Mouse (Mus musculus) 416B (cell line): ENCODE results near the gene Auts2.
"Not testable (repeated sequence)": the region's sequence is repeated elsewhere in the genome, so short reads cannot be mapped to it uniquely, and the experiment has no call there.

ENCODE experiments used
- DNase-seq: peaks from one replicate; pipeline ENCODE4 v3.0.0; 2011; ENCODE audit warnings: low read depth

Auts2 gene

DNA sequence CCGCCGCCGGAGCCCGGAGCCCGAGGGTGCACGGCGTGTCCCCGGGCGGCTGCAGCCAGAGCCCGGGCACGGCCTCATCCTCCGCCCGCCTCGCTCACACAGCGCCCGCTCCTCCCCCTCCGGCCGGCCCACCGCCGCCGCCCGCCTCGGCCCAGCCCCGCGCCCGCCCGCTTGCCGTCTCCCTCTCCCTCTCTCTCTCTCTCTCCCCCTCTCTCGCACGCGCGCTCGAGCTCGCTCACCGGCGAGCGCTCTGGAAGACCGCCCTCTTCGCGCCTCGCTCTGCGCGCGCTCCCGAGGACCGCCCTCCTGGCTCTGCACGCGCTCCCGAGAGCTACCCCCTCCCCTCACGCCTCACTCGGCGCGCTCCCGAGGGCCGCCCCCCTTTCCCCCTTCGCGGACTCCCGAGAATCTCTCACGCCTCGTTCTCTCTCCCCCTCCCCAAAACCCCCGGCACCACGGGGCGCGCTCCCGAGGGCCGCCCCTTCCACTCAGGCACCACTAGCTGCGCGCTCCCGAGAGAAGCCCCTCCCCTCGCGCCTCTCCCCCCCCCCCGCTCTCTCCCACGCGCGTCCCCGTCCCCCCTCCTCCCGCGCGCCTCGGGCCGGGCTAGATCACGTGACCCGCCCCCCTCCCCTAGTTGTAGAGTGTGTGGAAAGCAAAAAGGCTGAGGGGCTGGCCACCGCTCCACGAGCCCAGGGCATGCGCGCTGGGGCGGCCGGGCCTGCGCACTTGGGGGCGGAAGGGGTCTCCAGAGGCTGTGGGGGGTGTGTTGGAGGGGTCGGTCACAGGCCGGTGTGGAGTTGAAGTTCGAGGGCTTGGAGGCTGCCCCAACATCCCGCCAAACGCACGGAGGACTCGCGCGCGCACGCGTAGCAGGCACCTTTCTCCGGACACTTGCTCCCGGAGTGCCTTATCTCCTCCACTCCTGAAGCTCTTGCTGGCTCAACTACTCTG, at the start of gene Auts2:
TSS of gene Auts2 (minus strand) at position 227 of the 954 bp plus-strand sequence.
- DNase-seq: no peak

DNA sequence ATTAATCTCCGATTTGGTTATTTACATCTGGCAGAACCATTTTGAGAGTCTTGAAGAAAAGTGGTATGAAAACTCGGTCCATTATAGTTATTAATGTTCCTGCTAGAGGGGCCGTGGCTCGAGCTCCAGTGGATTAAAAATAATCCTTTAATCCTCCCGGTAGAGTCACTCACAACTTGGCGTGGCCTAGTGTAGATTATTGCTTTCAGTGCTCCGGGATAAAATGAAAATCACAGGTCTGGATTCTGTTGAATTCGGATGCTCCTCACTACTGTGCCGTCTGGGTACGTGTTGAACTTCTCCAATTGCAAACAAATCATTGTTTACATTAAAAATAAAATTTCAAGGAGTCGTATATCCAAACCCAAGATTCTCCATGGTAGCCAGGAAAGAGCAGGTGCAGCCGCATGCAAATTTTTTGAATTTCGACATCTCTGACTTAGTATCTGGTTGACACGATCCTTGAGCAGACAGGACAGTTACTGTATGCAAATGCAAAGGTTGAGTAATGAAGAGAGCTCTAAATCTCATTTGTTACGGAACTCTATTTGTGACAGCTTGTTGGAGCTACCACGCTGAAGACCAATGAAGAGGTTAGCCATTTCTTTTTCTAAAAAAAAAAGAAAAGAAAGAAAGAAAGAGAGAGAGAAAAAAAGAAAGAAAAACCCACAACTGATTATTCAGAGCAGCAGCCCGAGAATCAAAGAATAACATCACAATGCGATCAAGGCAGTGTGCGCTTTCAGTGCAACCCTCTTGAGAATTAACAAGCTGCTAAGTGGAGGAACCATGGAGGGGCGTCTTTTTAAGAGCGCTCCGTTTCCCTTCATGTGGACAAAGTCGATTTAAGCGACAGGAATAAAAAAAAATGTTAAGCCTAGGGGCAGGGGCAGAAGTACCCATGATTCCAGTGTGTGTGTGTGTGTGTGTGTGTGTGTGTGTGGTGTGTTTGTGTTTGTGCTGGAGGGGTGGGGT, 48.9 kb upstream of the Auts2 start:
- DNase-seq: no peak

DNA sequence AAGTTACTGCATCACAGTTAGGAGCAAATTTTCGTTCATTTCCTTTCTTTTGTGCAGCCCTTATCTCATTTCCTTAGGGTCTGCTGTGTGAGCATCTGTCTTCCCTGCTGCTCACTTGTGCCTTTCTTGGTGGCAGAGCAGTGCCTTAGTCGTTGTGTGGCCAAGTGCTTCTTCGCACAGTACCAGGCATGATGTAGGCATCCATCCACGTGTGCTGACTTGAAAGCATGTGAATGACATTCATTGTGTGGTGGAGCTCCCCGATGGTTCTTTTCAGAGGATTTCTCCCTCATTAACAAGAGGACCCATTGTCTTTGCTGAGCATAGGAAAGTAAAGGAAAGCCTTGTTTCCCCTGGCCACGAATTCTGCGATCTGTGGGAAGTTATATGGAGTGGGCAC, 36.6 kb upstream of the Auts2 start:
- no peak for DNase-seq

DNA sequence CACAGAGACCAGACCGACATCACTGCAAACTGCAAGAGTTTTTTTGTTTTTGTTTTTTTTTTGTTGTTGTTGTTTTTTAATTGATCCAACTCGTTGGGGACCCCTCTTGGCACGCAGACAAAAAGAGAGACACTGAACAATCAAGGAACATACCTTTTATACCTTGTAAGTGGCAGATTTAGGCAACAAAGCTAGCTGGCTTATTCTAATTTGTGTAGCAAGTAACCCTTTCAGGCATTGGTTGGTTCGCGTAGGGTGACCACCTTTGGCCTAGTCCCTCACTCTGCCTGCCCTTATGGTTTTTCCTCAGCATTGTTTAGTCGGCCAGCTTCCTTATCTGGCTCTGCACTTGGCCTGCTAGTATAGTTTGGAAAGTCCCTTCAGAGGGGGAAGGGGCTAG, 17.6 kb upstream of the Auts2 start:
- not testable (repeated sequence) for DNase-seq

DNA sequence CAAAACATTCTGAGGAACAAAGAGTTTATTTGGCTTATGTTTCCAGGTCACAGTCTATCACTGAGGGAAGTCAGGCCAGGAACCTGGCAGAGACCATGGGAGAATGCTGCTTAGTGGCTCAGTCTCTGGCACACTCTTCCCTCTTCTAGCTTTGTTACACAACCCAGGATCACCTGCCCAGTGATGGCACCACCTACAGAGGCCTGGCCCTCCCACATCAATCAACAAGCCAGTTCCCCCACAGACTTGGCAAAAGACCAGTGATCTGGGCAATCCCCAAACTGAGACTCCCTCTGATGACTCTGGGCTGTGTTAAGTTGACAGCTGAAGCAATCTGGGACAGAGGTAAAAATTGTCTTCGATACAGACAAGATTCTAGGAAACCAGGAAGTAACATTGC, 2.6 kb upstream of the Auts2 start:
- DNase-seq: no peak

DNA sequence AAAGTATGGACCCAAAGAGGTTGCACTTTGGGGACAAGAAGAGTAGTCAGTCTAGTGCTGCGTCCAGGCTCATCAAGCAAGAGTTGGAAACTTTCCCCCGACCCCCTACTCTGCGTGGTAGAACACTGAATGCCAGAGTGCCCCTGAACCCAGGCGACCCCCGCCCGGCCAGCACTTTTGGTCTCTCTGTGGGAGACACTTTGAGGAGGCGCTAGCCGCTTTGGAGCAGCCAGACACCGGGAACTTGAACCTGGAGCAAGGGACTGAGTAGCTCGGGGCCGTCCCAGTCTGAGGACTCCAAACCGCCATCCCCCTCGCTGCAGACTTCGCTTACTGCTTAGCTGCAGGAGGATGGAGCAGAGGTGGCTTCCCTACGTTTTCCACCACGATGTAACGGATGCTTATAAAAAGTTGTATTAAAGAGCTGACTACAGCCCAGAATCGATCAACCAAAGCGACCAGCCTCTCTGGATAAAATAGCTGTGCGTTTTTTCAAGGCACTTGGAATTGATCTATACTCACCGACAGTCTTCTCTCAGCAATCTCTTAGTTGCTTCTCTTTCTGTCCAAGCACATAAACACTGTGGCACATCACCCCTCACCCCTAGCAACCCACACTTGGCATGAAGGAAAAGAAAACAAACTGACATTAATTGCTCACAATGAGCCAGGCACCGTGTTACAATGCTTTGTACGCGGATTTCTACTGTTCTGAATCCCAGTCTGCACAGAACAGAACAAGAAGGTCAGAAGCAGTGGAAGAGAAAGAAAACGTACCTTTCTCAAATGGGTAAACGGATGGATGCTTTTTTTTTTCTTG, 1.2 kb upstream of the Auts2 start:
- no peak for DNase-seq

DNA sequence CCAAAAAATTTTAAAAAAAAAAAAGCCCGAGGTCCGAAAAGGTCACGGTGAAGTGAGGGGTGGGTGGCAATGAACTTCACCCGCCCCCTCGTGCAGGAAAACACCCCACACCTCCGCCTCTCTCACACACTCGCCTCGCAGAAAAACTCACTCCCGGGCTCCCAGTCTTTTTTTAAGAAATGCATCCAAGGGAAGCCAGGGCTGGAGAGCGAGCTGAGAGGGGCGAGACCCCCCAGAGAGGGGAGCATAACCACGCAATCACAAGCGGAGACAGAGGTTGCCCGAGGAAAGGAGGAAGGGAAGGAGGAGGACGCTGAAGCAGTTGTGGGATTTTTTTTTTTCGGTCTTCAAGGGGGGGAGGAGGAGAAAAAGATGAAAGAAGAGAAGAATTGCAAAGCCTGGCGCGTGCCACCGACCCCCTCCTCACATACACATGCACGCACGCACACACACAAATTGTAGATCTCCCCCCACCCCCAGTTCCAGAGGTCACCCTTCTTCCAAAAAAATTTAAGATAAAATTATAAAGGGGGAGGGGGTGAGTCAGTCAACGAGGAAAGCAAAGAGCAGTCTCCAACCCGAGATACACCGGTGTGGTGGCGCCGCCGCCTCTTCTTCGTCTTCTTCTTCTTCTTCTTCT, 643 bp downstream of the Auts2 start:
- no peak for DNase-seq

DNA sequence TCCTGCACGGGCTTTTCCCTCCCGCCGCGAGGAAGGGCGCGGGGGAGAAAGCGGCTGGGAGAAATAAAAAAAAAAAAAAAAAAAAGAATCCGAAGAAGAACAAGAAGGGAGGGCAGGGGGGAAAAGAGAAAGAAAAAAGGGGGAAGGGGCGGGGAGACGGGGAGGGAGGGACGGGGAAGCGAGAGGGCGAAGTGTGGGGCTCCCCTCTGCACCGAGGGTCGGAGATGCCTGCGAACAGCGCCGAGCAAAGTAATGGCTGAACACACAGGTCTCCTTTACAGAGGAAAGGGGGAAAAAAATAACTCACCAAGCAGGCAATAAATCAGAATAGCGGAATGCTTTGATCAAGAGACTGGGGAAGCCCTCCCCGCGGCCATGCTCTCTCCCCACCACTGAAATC, 1.2 kb downstream of the Auts2 start:
- no peak for DNase-seq

DNA sequence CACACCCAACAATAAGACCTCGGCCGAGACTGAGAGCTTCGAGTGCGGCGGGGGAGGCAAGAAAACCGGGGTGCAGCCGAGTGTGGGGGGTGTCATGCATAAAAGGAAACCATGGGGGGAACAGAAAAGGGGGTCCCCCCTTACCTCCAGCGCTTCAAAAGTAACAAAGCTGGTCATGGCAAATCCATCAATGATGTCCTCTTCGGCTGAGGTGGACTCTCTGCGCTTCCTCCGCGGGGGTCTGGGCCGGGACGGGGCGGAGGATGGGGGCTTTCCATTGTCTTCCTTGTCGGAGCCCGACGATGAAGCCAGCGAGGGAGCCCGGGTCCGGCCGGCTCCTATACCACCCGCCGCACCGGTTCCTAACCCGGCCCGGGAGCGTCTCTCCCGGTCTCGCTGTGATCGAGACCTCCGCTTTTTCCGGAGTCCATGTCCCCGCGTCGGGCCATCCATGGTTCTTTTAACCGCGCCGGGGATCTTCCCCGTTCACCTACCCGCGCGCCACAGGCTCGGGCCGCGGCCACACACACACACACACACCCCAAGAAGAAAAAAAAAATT, 1.7 kb downstream of the Auts2 start:
- no peak for DNase-seq

DNA sequence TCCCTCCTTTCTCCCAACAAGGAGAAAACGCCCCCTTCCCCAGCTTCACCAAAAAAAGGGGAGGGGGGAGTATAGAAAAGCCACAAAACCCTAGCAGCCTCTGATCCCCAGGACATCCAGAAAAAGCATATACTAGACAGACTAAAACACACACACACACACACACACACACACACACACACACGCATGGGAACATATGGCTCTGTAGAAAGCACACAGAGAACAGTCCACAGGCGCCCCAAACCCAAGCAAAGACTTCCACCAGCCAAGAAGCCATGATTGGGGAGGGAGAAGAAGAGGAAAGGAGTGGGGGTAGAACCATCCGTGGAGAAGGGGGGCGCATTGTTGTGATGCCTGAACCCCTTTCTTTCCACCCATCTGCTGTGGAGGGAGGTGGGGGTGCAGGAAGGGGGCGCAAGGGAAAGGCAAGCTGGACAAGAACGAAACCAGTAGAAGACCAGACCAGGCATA, 2.3 kb downstream of the Auts2 start:
- DNase-seq: no peak

DNA sequence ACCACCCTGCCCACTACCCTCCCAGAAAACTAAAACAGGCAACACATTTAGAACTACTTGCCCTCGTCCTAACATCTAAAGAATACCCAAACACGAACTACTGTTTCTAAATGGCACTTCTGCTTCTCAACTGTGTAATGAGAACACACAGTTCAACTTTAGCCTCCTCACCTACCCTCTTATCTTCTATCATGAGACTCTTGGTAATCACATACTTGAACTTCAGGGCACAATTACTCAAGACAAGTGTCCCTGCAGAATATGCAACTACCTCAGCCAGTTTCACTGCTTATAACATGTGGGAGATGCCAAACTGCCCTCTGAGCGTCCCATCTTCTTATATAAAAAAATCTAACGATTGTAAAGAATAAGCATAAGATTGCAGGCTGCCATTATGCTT, 5.7 kb downstream of the Auts2 start:
- DNase-seq: no peak

DNA sequence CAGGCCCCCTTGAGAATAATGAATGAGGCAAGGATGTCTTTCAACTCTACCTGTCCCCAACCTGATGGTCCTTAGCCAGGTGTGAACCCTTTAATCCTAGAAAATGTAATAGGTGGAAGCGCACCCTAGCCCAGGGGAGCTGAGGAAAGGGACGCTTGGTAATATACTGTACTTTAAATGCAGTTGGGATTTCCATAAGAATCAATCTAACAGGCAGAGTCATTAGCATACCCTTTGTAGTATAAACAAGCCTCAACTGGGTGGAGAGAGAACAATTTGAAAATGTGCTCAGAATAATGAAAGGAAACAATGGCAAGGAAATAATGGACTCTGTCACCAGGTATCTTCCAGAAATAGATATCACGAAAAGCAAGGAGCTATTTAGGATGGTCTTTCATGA, 16.7 kb downstream of the Auts2 start:
- no peak for DNase-seq

DNA sequence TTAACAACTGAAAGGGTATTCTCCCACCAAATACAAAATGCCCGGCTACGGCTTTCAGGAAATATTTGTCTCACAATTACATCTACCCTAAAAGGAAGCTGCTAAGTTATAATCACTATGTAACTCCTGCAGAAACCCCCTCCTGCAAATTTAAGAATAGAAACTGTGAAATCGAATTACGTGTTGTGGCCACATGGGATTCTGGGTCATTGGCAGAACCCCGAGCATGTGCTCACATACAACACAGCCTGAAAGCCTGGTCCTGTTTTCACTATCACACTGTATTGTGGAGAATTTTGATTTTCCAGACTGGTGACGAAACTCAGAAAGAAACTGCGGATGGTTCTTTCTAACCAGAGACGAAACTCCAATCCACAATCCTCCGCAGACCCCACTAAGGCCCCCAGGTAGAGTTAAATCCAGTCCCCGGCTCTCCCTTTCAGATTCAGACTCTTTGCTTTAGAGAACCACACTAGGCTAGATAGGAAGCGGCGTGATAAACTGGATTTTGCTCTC, 21.7 kb downstream of the Auts2 start:
- DNase-seq: no peak

DNA sequence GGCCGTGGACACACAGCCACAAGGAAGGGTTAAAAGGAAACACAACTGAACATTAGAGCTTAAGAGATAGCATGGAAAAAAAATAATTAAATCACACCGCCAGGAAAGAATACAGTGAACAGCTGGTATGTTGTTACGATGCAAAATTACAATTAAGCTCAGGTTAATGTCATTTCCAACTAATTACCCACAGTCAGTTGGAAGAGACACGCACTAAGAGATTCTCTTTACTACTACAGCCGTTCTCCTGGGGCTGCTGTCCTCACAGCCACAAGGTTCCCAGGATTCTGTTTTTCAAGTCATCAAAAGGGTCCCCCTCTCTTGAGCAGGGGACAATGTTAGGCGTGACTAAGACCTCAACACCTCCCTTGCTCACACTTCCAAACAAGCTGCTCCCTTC, 25.3 kb downstream of the Auts2 start:
- DNase-seq: no peak

DNA sequence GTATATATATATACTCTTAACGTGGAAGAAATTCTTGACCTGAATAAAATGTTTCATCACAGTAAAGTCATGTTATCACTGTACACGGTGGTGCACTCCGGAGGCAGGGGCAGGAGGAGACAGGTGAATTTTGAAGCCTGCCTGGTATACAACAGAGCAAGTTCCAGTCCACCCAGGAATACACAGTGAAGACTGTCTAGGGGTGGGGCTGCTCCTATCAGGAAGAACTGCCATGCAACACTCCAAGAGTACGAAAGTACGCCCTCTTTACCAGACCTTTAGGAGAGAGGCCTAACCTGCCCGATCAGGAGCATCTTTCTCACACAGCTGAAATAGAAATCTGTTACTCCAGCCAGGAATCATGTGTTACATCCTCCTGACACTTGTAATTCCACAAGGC, 28.6 kb downstream of the Auts2 start:
- no peak for DNase-seq

DNA sequence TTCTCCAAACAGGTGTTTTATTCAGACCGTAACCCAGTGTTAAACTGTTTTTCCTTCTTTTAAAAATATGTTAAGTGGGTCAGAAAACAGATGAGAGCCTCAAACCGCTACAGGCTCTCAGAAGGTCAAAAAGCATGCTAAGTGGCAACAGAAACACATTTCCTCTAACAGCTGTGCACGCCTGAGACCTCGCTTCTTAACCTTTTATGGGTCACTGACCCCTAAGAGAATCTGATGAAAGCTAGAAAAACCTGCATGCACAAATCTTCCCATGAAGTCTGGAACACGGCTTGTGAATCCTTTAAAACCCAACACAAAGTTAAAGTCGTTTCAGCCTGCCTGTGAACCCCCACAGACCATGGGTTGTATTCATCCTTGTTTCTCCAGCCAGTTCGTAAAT, 29.9 kb downstream of the Auts2 start:
- DNase-seq: no peak

DNA sequence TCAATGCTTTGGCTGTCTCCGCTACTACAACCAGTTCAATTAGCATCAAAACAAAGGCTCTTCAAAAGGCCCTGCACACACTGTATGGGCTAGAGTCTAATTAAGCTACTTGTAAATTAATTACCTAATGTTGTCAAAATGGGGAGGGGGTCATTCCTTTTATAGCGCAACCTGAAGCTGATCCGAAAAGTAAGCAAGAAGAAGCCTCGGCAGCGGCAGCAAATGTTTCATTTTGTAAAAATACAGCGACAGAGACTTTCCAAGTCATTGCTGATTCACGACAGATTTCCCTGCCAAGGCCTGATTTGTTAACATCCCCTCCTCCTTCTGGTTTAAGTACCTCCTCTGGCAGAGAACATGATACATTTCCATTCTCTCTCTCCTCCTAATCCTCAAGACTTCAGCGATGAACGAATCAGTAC, 33.7 kb downstream of the Auts2 start:
- no peak for DNase-seq

DNA sequence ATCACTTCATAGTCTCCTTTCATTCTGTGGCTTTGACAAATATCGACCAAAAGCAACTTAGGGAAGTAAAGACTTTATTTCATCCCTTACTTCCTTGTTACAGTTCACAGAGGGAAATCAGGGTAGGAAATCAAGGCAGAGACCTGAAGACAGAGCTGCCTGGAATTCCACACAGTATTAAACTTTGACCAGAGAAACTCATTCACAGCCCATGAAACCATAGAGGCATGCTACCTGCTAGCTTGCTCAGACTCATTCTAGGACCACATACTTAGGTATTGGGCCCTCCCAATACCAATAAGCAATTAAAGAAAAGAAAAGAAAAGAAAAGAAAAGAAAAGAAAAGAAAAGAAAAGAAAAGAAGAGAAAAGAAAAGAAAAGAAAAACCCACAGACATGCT, 38.3 kb downstream of the Auts2 start:
- no peak for DNase-seq

DNA sequence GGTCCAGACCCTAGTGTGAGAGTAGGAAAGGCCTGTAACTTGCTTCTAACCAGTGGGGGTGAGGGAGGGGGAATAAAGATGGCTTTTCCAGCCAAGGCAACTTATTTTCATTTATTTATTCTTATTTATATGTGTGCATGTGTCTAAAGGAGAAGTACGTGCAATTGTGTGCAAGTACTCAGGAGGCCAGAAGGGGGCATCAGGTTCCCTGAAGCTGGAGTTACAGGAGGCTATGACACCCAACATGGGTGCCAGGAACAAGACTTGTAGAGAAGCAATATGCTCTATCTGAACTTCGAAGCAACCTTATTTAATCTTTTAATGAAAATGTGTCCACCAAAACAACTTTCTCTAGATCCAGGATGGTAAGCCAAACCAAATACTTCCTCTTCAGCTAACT, 39.7 kb downstream of the Auts2 start:
- DNase-seq: no peak

DNA sequence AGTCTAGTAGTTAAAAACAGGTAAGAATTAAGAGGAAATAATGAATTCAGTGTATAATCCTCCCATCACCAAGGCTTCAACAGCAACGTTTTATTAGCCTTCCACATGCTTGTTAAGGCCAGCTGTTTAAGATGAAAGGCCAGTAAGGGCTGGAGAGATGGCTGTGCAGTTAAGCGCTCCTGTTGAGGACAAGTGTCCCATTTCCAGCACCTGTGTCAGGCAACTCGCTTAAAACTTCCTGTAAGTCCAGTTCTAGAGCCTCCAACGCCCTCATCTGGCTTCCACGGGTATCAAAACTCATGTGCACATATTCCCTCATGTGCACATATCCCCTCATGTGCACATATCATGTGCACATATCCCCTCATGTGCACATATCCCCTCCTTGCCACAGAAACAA, 41.1 kb downstream of the Auts2 start:
- DNase-seq: no peak

DNA sequence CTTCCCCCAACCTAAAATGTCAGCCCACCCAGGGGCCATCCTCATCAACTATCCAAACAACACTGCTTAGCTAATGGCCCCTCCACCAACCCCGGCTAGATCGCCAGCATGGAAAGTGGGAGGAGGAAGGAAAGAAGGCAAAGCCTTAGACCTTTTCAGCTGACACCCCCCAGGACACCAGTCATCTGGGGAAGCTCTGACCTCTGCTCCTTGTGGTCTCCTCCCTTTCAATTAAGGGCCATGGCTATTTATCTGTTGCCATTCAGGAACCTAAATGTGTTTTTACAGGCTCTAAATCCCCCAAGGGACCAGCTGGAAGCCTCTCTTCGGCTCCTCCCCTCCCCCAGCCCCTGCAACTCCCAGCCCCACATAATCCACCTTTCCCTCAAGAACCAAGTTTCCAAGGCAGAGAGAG, 42.3 kb downstream of the Auts2 start:
- no peak for DNase-seq
